Mouse (Mus musculus): Measurements from ENCODE around the gene Krt20. TPM values are rescaled to one million over a fixed set of nuclear protein-coding genes. Genes with fewer than 3 reads are reported as not detected.

Gene Krt20
- total and polyA plus RNA-seq, 3 experiments: not detected

GRCm38 (mm10) chr11:99463155-99463554 is 25.2 kb upstream of the Krt20 start:
- Histone ChIP-seq H3K9me3 (replicated peaks; ENCODE audit: insufficient read depth, low read length) (no peaks in the 10 kb centered on the region), H3K79me2 (ENCODE audit: control insufficient read depth, insufficient read depth, low read length, poor library complexity) (no peaks in the 10 kb centered on the region), H3K4me1 (ENCODE audit: control insufficient read depth in 1 of 2, insufficient read depth in 2 of 2, low read length in 2 of 2) (no peaks in the 10 kb centered on the region), H3K4me3 (ENCODE audit: control insufficient read depth in 1 of 2, insufficient read depth in 1 of 2, low read depth in 2 of 2, low read length in 2 of 2) (no peak overlapping the region), H3K27me3 (ENCODE audit: control insufficient read depth in 1 of 2, insufficient read depth in 2 of 2, low read length in 2 of 2) (no peaks in the 10 kb centered on the region; a peak in 1 of 4 replicates), H3K36me3 (ENCODE audit: control insufficient read depth in 1 of 2, insufficient read depth in 2 of 2, low read length in 2 of 2) (no peaks in the 10 kb centered on the region), H3K27ac (ENCODE audit: control insufficient read depth, low read depth, low read length) (no peak overlapping the region), H3K9ac (ENCODE audit: control insufficient read depth, low read depth, low read length, poor library complexity, severe bottlenecking) (no peak overlapping the region)
- DNase-seq (ENCODE audit: low read depth, low spot score): peak; percentile 69
- TF ChIP-seq ETS1 (IDR thresholded peaks at IDR 0.05; ENCODE audit: low read depth, low read length) (no peak), TBP (IDR thresholded peaks at IDR 0.05; ENCODE audit: low read depth, low read length) (no peak), RAD21 (IDR thresholded peaks at IDR 0.05; ENCODE audit: low read depth, low read length) (peak; percentile 74), USF2 (IDR thresholded peaks at IDR 0.05; ENCODE audit: borderline replicate concordance in 1 of 2, insufficient read depth in 1 of 2, low read depth in 1 of 2, low read length in 2 of 2) (no peak), ZNF384 (IDR thresholded peaks at IDR 0.05; ENCODE audit: low read depth, low read length) (peak; percentile 3; the same call in 1 of the 2 replicates), POLR2A (IDR thresholded peaks at IDR 0.05; ENCODE audit: control insufficient read depth in 1 of 2, insufficient read depth in 1 of 2, low read depth in 1 of 2, low read length in 2 of 2, poor library complexity in 1 of 2) (no peak), MAFK (IDR thresholded peaks at IDR 0.05; ENCODE audit: borderline replicate concordance, low read depth, low read length) (no peak), E2F4 (IDR thresholded peaks at IDR 0.05; ENCODE audit: borderline replicate concordance, low read depth, low read length) (no peak), POLR2AphosphoS5 (IDR thresholded peaks at IDR 0.05; ENCODE audit: borderline replicate concordance, low read depth, low read length) (no peak), RCOR1 (IDR thresholded peaks at IDR 0.05; ENCODE audit: low read depth, low read length) (no peak), MAX (IDR thresholded peaks at IDR 0.05; ENCODE audit: low read length) (no peak), BHLHE40 (IDR thresholded peaks at IDR 0.05; ENCODE audit: borderline replicate concordance, low read depth, low read length) (no peak), SMC3 (IDR thresholded peaks at IDR 0.05; ENCODE audit: low read depth, low read length) (peak; percentile 88), KAT2A (conservative IDR thresholded peaks at IDR 0.05; ENCODE audit: low read depth, low read length) (no peak), CHD2 (IDR thresholded peaks at IDR 0.05; ENCODE audit: low read length) (no peak), EP300 (IDR thresholded peaks at IDR 0.05; ENCODE audit: low read depth in 1 of 2, low read length in 2 of 2) (no peak), MYC (IDR thresholded peaks at IDR 0.05; ENCODE audit: low read depth, low read length) (no peak), ZC3H11A (IDR thresholded peaks at IDR 0.05; ENCODE audit: low read depth, low read length) (peak; percentile 80), JUND (IDR thresholded peaks at IDR 0.05; ENCODE audit: low read depth, low read length) (no peak), NELFE (IDR thresholded peaks at IDR 0.05; ENCODE audit: low read depth, low read length) (no peak), TAL1 (IDR thresholded peaks at IDR 0.05; ENCODE audit: low read length) (no peak), CTCF (IDR thresholded peaks at IDR 0.05 in 2 of 3, conservative IDR thresholded peaks at IDR 0.05 in 1 of 3; ENCODE audit: control insufficient read depth in 1 of 3, insufficient read depth in 1 of 3, low read depth in 2 of 3, low read length in 3 of 3, poor library complexity in 1 of 3, severe bottlenecking in 1 of 3) (peak; percentile 67 to 81 (median 69)), USF1 (IDR thresholded peaks at IDR 0.05; ENCODE audit: low read depth, low read length) (no peak), MXI1 (IDR thresholded peaks at IDR 0.05; ENCODE audit: low read depth, low read length) (no peak), POLR2AphosphoS2 (IDR thresholded peaks at IDR 0.05; ENCODE audit: low read length) (no peak), GATA1 (IDR thresholded peaks at IDR 0.05; ENCODE audit: low read depth, low read length) (0 out of 2 replicates have a peak, but pooled peaks have one; percentile 32)

Measured in MEL (cell line).